Mouse (Mus musculus): ENCODE measurements around the gene F830045P16Rik.

DNA sequence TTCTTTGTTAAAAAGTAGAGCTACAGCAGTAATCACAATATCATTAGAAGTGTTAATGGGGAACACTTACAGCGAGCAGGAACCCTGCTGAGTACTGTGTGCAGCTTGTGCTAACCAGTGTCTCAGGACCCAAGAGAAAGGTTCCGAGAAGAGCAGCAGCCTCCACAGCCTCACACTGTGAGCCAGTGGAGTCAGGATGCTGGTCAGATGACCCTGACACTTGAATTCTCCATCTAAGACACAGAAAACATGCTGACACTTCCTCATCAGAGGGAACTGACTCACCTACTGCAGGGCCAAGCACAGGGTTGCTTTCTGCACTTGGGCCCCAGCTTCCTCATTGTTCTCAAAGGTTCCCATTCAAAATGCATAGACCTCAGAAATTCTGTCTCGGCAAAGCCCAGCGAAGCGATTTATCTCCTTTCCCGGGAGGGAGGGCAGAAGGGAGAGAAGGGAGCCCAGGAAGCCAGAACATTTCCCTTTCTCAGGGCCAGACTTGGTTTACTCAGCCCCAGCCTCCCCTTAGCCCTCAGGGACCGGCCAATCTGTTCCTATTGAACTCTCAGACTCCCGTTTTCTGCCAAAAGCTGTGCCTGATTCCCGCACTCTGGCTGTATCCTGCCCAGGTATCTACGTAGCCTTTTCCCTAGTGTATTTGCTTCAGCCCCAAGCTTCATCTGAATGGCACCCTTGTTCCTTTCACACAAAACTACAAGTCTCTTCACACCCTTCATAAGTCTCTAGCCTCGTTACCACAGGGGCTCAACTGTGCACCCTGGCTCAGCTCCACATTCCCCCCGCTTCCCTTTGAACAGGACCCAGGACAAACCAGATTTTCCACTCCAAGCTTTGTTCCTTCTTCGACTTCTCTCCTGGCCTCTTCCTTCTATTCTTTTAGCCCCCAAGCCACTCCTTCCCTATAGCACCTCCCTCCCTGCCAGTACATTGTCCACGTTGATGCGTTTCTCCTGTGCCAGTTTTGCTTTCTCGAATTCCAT, 21.2 kb downstream of the F830045P16Rik start:
- TF ChIP-seq EP300 (optimal IDR thresholded peaks at IDR 0.05): no peak
- TF ChIP-seq CTCF (IDR thresholded peaks at IDR 0.05; ENCODE audit: low read depth): no peak

All from stomach, postnatal 0 days (tissue).